Mouse (Mus musculus): ENCODE data around the gene Iba57.
A peak's percentile ranks its signal among the peaks of the same experiment; 100 is the strongest.

Iba57 gene

GRCm38 (mm10) chr11:59174189-59174838 lies 10.8 kb upstream of the Iba57 start:
- DNase-seq (ENCODE audit: low read depth): peak; percentile 62

GRCm38 (mm10) chr11:59170549-59170948 lies 7.0 kb upstream of the Iba57 start:
- DNase-seq (ENCODE audit: low read depth): no peak

GRCm38 (mm10) chr11:59169807-59170206 lies 6.3 kb upstream of the Iba57 start:
- DNase-seq (ENCODE audit: low read depth): no peak

DNA sequence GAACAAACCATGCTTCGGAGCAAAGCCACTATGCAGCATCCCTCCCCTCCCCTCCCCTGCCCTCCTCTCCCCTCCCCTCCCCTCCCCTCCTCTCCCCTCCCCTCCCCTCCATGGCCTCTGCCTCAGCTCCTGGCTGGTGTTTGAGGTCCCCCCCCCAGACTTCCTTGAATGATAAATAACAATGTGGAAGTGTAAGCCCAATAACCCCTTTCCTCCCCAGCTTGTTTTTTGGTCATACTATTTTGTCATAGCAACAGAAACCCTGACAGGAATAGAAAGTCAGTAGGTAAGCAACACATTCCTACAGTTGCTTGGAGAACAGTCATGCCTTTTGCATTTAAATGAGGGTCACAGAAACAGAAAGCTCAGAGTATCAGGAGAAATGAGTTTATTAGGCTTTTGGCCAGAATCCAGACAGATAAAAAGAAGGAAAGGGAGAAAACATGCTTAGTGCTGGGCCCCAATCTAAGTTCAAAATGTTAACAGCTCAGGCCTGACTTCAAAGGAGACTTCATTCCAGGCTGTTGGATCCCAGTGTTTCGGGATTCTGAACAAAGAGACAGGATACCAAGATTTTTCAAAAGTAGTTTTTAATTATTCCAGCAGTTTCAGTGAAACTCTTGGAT lies 2.2 kb upstream of the Iba57 start:
- peak; percentile 20 for DNase-seq (ENCODE audit: low read depth)

DNA sequence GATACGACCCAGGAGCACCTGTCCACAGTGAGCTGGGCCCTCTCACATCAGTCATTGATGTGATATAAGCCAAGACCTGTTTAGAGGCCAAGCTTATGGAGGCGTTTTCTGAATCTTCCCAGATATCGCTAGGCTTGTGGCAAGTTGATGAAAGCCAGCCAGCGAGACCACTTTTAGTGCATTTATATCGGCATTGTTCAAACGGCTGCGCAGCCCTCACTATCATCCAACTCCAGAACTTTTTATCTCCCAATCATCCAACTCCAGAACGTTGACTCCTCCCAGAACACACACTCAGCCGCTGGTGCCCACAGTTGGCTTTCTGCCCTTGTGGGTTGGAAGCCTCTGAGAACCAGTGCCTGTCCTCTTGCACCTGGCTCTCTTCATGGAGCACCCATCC lies 845 bp upstream of the Iba57 start:
- DNase-seq (ENCODE audit: low read depth): peak; percentile 95

GRCm38 (mm10) chr11:59162443-59163254 lies 890 bp downstream of the Iba57 start:
- peak; percentile 83 for DNase-seq (ENCODE audit: low read depth)

GRCm38 (mm10) chr11:59161398-59161797 lies 2.1 kb downstream of the Iba57 start:
- DNase-seq (ENCODE audit: low read depth): no peak

GRCm38 (mm10) chr11:59159558-59159957 lies 4.0 kb downstream of the Iba57 start:
- DNase-seq (ENCODE audit: low read depth): no peak

DNA sequence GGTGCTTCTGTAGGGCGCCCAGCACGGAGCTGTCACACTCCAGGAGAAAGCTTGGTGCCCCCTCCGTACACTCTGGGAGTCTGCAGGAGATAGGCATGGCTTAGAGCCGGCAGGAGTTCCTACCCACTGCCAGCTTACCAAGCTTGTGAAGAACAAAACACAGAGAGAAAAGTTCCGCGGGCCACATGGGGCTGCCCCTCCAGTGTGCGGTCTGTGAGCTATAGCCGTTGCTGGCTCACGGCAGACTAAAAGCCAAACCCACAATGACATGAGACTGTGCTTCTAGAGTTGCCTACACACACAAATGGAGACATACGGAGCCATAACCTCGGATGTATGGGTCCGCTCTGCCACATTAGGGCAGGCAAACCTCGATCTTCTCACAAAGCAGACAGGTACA lies 4.4 kb downstream of the Iba57 start:
- DNase-seq (ENCODE audit: low read depth): no peak

- DNase-seq (ENCODE audit: low read depth): no peak
These were observed 7.6 kb downstream of the Iba57 start for GRCm38 (mm10) chr11:59155900-59156299.

GRCm38 (mm10) chr11:59154220-59154619 lies 9.3 kb downstream of the Iba57 start:
- DNase-seq (ENCODE audit: low read depth): no peak

DNA sequence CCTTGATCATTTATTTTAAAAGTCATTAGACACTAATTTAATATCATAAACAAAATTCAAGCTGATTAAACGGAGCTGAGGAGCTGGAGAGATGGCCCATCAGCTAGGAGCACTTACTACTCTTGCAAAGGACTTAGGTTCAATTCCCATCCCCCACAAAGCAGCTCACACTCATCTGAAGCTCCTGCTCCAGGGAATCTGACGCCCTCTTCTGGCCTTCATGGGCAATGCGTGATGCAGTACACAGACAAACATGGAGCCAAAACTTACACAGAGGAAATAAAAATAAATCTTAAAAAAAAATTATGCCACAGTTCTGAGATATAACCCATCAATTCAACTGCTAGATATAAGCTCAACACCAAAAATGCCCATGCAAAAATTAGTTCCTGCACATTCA lies 11.8 kb downstream of the Iba57 start:
- DNase-seq (ENCODE audit: low read depth): no peak

DNA sequence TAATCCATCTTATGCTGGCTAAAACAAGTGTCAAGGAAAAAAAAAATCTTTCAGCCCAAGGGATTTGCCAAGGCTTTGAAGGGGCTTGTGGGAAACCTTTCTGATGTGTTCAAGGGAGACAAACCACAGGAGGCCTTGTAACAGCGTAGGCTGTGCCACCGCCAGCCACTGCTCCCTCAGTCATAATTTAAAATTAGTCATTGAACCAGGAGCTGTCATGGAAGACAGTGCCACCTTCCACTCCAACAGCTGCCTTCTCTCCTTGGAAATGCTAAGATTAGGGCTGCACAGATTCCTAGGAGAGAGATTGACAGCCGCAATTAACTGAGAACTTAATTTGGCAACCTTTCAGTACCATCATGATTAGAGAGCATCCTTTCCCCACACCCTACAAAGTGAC lies 14.2 kb downstream of the Iba57 start:
- DNase-seq (ENCODE audit: low read depth): no peak

DNA sequence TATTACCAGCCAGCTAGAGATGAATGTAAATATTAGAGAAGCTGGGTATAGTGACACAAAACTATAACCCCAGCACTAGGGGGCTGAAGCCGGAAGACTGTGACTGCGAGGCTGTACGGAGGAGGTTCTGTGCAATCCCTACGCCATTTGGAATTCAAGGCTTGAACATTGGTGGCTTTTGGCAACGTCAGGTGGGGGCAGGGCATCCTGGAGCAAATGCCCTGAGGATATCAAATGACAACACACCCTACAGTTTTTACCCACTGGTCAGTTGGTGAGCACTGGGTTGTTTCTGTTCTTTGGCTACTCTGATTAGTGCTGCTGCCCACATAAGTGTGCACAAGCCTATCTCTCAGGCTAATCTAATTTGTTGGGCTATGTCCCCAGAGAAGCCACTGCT lies 20.6 kb downstream of the Iba57 start:
- no peak for DNase-seq (ENCODE audit: low read depth)

DNA sequence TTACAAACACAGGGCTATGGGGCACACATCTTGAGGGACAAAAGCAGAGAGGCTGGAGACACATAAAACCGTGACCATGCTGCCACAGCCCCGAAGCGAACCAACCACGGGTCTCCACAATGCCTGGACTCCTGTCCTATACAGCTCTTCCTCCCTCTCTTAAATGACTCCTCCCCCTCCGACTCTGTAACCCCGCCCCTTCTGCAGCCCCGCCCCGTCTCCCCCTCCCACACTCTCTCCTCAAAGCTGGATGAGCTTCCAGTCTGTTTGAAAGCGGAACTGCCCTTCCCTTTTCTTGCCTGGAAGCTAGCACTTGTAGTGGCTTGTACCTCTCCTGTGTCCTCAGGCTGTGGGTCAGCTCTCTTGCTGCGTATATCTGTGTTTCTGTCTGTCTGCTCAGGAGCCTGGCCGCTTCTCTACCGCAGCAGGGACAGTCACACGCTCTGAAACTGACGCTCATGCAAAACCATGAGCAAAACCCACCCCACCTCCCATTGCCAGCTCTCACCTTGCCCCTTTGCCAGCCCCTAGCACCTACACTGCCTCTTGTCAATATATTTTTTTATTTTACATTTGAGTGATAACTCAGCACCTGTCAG lies 21.7 kb downstream of the Iba57 start:
- DNase-seq (ENCODE audit: low read depth): no peak

GRCm38 (mm10) chr11:59138537-59139486 lies 24.7 kb downstream of the Iba57 start:
- no peak for DNase-seq (ENCODE audit: low read depth)

- DNase-seq (ENCODE audit: low read depth): no peak
These were observed 26.4 kb downstream of the Iba57 start for GRCm38 (mm10) chr11:59136994-59137706.

GRCm38 (mm10) chr11:59135904-59136452 lies 27.6 kb downstream of the Iba57 start, which contains the start of gene Obscn:
Gene Obscn (minus strand): TSS chr11:59136402.
- DNase-seq (ENCODE audit: low read depth): no peak

- no peak for DNase-seq (ENCODE audit: low read depth)
These were observed 28.3 kb downstream of the Iba57 start for GRCm38 (mm10) chr11:59135051-59135820.
